Mouse (Mus musculus) kidney, postnatal 0 days (tissue): Measurements from ENCODE around the gene Olfr1341. TPM values are rescaled to one million over a fixed set of nuclear protein-coding genes. Genes with fewer than 3 reads are reported as not detected.

Experiments
- ATAC-seq: fragments of 200-750 bp; cut with Nextera tagmentation; replicated peaks from 2 replicates; pipeline ENCODE4 v1.8.0; 2017; ENCODE audit warnings: low read depth, moderate number of reproducible peaks, moderate TSS enrichment, moderate library complexity; ENCODE audit not compliant: low FRiP score
- DNase-seq: peaks from one replicate; pipeline ENCODE4 v3.0.0-alpha.2; 2016; ENCODE audit warnings: low spot score
- H3K27ac ChIP-seq: fragments of 300-500 bp; sonication (generic); 2 replicates; pipeline ENCODE4 v1.5.1; 2014; ENCODE audit warnings: mild to moderate bottlenecking
- H3K27me3 ChIP-seq: fragments of 300-500 bp; sonication (generic); 2 replicates; pipeline ENCODE4 v1.6.1; 2014; ENCODE audit warnings: low read length, mixed read lengths; ENCODE audit not compliant: insufficient read depth
- H3K36me3 ChIP-seq: fragments of 300-500 bp; sonication (generic); 2 replicates; pipeline ENCODE4 v1.6.1; 2014; ENCODE audit warnings: low read length, mixed read lengths; ENCODE audit not compliant: insufficient read depth
- H3K4me1 ChIP-seq: fragments of 300-500 bp; sonication (generic); replicated peaks from 2 replicates; pipeline ENCODE4 v1.6.1; 2014; ENCODE audit warnings: antibody characterized with exemption, low read length, mixed read lengths; ENCODE audit not compliant: insufficient read depth
- H3K4me2 ChIP-seq: fragments of 300-500 bp; sonication (generic); 2 replicates; pipeline ENCODE4 v1.6.1; 2014; ENCODE audit warnings: mild to moderate bottlenecking, low read length, moderate library complexity, mixed read lengths
- H3K4me3 ChIP-seq: fragments of 300-500 bp; sonication (generic); replicated peaks from 2 replicates; pipeline ENCODE4 v1.5.1; 2014; ENCODE audit warnings: low read depth, low read length
- H3K9ac ChIP-seq: fragments of 300-500 bp; sonication (generic); 2 replicates; pipeline ENCODE4 v1.6.1; 2014; ENCODE audit warnings: low read depth, low read length
- H3K9me3 ChIP-seq: fragments of 300-500 bp; sonication (generic); replicated peaks from 2 replicates; pipeline ENCODE4 v1.6.1; 2016; ENCODE audit warnings: low read length, inconsistent platforms, mixed read lengths
- CTCF ChIP-seq: IDR thresholded peaks from 2 replicates; pipeline ENCODE4 v1.5.1; 2016; ENCODE audit warnings: antibody characterized with exemption, low read depth, mild to moderate bottlenecking, moderate library complexity
- WGBS: fragments of 180-500 bp; shearing (Covaris S2); extraction: QIAGEN DNeasy Blood & Tissue Kit; methylation state at CpG from one replicate; pipeline ENCODE4 v1.1.7; 2014; 5-methylcytosine and 5-hydroxymethylcytosine counted together
- polyA plus RNA-seq: library from polyadenylated mRNA; unstranded; fragments of >200 nt; fragmentation: Nextera tagmentation; extraction: Ambion mirVana; gene quantifications from 2 replicates; pipeline ENCODE4 v1.2.1, GENCODE M21; 2015

Gene Olfr1341
- polyA plus RNA-seq, 1 experiment from 2014 or later: not detected

DNA sequence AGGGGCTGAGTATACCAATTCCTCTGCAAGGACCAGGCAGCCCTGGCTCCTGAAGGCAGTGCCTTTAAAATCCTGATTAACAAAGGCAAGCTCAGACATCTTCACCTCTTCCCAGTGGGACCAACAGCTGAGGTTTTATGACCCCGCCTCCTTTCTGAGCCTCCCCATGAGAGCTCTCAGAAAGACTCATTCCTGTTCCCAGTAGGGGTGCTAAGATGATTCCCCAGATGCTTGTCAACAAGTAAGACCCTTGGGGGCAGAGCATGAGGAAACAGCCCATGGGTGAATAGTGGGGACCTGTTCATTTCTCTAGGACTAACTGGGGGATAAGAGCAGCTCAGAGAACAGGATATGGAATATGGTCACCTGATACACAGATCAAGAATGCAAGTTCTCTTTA, 55.3 kb downstream of the Olfr1341 start, which contains the start of gene Olfr1338:
TSS of gene Olfr1338 (minus strand) at position 101 of the 400 bp plus-strand sequence.
- H3K27me3 ChIP-seq: no peaks in the 10 kb centered on the region
- no peak for TF ChIP-seq CTCF
- H3K4me1 ChIP-seq: no peaks in the 10 kb centered on the region
- H3K27ac ChIP-seq: no peak within 1 kb of the TSS
- H3K36me3 ChIP-seq: no peaks in the 10 kb centered on the region
- no peak within 1 kb of the TSS for H3K9ac ChIP-seq
- 69% methylated on average over 1 of the region's 1 CpGs for WGBS
- H3K4me2 ChIP-seq: no peak within 1 kb of the TSS
- DNase-seq (no peak), ATAC-seq (no peak)
- H3K4me3 ChIP-seq: no peak within 1 kb of the TSS
- H3K9me3 ChIP-seq: no peaks in the 10 kb centered on the region

Other genes starting within 250 kb of the Olfr1341 start
- gene Mpl, start 246.0 kb upstream of the Olfr1341 start, polyA plus RNA-seq: 0.09 TPM in 1 of 2 replicates, not detected in the other
- gene Tie1, start 213.5 kb upstream of the Olfr1341 start, polyA plus RNA-seq: 45.6 and 49.4 TPM in 2 replicates
- gene 2610528J11Rik, start 176.5 kb upstream of the Olfr1341 start, polyA plus RNA-seq: 63.3 and 66.5 TPM in 2 replicates
- 11.3 and 12.3 TPM in 2 replicates for gene Tmem125, start 159.5 kb upstream of the Olfr1341 start, polyA plus RNA-seq
- 0.04 and 0.09 TPM in 2 replicates for gene Cfap57, start 82.7 kb upstream of the Olfr1341 start, polyA plus RNA-seq
- 139 and 150 TPM in 2 replicates for gene Ebna1bp2, start 82.7 kb upstream of the Olfr1341 start, polyA plus RNA-seq
- gene Olfr62, start 44.6 kb upstream of the Olfr1341 start, polyA plus RNA-seq: not detected in 2 replicates
- gene Olfr1342, start 10.8 kb upstream of the Olfr1341 start, polyA plus RNA-seq: 0.03 and 0.13 TPM in 2 replicates
- not detected in 2 replicates for gene Olfr1340, start 16.6 kb downstream of the Olfr1341 start, polyA plus RNA-seq
- not detected in 2 replicates for gene Olfr1339, start 28.7 kb downstream of the Olfr1341 start, polyA plus RNA-seq
- not detected in 2 replicates for gene Olfr1338, start 55.2 kb downstream of the Olfr1341 start, polyA plus RNA-seq
- gene Olfr1337, start 79.1 kb downstream of the Olfr1341 start, polyA plus RNA-seq: not detected in 2 replicates
- gene Olfr1335, start 106.4 kb downstream of the Olfr1341 start, polyA plus RNA-seq: not detected in 2 replicates
- not detected in 2 replicates for gene Olfr1333, start 132.8 kb downstream of the Olfr1341 start, polyA plus RNA-seq
- not detected in 2 replicates for gene Olfr1331, start 161.1 kb downstream of the Olfr1341 start, polyA plus RNA-seq
- not detected in 2 replicates for gene Olfr1330, start 185.1 kb downstream of the Olfr1341 start, polyA plus RNA-seq
- gene Olfr1329, start 213.9 kb downstream of the Olfr1341 start, polyA plus RNA-seq: not detected in 2 replicates
- not detected in 2 replicates for gene Olfr1328, start 235.1 kb downstream of the Olfr1341 start, polyA plus RNA-seq